Mouse (Mus musculus) ES-E14 (cell line): ENCODE data around the gene Hes7.

Source experiments
- CHD2 ChIP-seq: IDR thresholded peaks from 2 replicates; pipeline ENCODE4 v1.6.1; 2014; ENCODE audit warnings: mild to moderate bottlenecking, low read depth, low read length, inconsistent platforms
- MAFK ChIP-seq: IDR thresholded peaks from 2 replicates; pipeline ENCODE4 v1.6.1; 2014; ENCODE audit warnings: mild to moderate bottlenecking, low read depth, low read length, inconsistent platforms; ENCODE audit not compliant: insufficient read depth
- ZC3H11A ChIP-seq: IDR thresholded peaks from 2 replicates; pipeline ENCODE4 v1.6.1; 2012; ENCODE audit warnings: low read depth, mild to moderate bottlenecking, inconsistent platforms, low read length, borderline replicate concordance
- ZNF384 ChIP-seq: IDR thresholded peaks from 2 replicates; pipeline ENCODE4 v1.6.1; 2012; ENCODE audit warnings: low read depth, low read length, inconsistent platforms

DNA sequence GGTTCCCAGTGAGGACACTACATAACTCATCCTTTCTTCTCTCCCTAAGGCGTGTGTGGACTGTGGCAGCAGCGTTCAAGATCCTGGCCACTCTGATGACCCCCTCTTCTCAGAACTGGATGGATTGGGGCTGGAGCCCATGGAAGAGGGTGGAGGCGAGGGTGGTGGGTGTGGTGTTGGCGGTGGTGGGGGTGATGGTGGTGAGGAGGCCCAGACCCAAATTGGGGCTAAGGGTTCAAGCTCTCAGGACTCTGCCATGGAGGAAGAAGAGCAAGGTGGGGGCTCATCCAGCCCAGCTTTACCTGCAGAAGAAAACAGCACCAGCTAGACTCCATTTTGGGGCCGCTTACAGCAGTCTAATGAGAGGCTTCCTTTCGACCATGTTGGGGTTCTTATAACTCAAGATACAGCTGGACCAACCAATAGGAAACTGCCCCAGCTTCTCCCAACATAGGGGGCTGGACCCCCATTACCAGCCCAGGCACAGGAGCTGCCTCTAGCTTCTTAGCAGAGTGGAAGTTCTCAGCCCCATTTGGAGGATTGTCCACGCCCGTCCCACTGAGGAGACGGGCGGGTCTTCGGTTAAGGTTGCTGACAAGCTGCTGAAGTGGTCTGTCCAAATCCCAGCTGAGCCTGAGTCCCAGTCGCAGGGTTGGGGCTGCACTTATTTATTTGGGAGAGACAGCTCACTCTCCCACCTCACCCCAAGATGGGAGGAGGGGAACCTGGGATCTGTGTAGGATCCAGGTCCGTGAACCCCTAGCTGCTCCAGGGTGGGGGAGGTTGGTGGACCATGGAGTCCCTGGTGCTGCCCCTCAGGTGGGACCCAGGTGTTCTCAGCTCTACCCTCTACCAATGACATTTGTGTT lies 10.9 kb upstream of the Hes7 start:
- TF ChIP-seq MAFK (no peak), CHD2 (no peak), ZC3H11A (no peak), ZNF384 (no peak)
